ENCODE assay signal across 8 mouse cellular contexts in the genomic region with DNA sequence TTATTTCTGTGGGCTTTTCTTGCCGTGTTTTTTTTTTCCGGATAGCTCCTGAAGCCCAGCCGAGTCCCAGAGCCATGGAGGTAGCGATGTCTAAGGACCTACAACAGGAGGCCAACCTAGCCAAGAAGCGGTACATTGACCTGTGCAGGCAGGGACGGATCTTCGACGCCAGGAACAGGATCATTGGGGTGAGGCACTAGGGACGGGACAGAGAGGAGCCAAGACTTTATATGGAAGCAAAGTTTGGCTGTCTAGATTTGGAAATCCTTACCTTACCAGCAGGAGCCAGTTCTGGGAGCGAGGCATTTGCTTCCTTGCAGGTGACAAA. TPM values are rescaled to one million over a fixed set of nuclear protein-coding genes. Genes with fewer than 3 reads are reported as not detected.
DNase-seq lines count a peak whose midpoint lies in the region; ATAC-seq lines count a peak whose summit lies in the region.

No protein-coding gene starts in this region.

- peak overlapping the region; percentile 40 for H3K4me3 ChIP-seq in heart, embryonic 16.5 days (ENCODE audit: low read length)
- H3K4me3 ChIP-seq in embryonic facial prominence, embryonic 10.5 days = peak overlapping the region; percentile 52
- peak overlapping the region; percentile 30 for H3K4me3 ChIP-seq in hindbrain, embryonic 14.5 days (replicated peaks; ENCODE audit: low read length)
- H3K4me3 ChIP-seq in midbrain, embryonic 11.5 days (ENCODE audit: low read depth, low read length) = peak overlapping the region; percentile 20

- peak overlapping the region; percentile 64 for H3K4me2 ChIP-seq in heart, embryonic 16.5 days (ENCODE audit: low read depth, low read length)
- peak overlapping the region; percentile 79 for H3K4me2 ChIP-seq in hindbrain, embryonic 14.5 days (replicated peaks)
- peak overlapping the region; percentile 56 for H3K4me2 ChIP-seq in midbrain, embryonic 11.5 days

- H3K4me1 ChIP-seq in heart, embryonic 16.5 days (ENCODE audit: control insufficient read depth, insufficient read depth, low read length) = peaks cover 8% of the 10 kb centered on the region
- H3K4me1 ChIP-seq in embryonic facial prominence, embryonic 10.5 days = peaks cover 23% of the 10 kb centered on the region
- peaks cover 5% of the 10 kb centered on the region for H3K4me1 ChIP-seq in hindbrain, embryonic 14.5 days (replicated peaks; ENCODE audit: control insufficient read depth, insufficient read depth, low read length)
- H3K4me1 ChIP-seq in midbrain, embryonic 11.5 days (ENCODE audit: control insufficient read depth, insufficient read depth, low read length) = 0 out of 2 replicates have a peak, but pooled peaks cover 5% of the 10 kb centered on the region

- no peak overlapping the region for H3K27ac ChIP-seq in heart, embryonic 16.5 days (ENCODE audit: low read length)
- H3K27ac ChIP-seq in embryonic facial prominence, embryonic 10.5 days (replicated peaks) = no peak overlapping the region; the same call in 1 of the 2 replicates
- H3K27ac ChIP-seq in hindbrain, embryonic 14.5 days = no peak overlapping the region
- H3K27ac ChIP-seq in midbrain, embryonic 11.5 days (ENCODE audit: low read depth, low read length) = no peak overlapping the region

- no peaks in the 10 kb centered on the region for H3K36me3 ChIP-seq in heart, embryonic 16.5 days (ENCODE audit: control insufficient read depth, insufficient read depth)
- no peaks in the 10 kb centered on the region for H3K36me3 ChIP-seq in embryonic facial prominence, embryonic 10.5 days (replicated peaks)
- H3K36me3 ChIP-seq in hindbrain, embryonic 14.5 days (replicated peaks; ENCODE audit: control insufficient read depth, insufficient read depth) = no peaks in the 10 kb centered on the region
- H3K36me3 ChIP-seq in midbrain, embryonic 11.5 days (ENCODE audit: control insufficient read depth, insufficient read depth, low read length) = no peaks in the 10 kb centered on the region

- ATAC-seq in heart, embryonic 16.5 days (replicated peaks; ENCODE audit: extremely low read depth, insufficient read depth, low FRiP score) = no peak
- ATAC-seq in hindbrain, embryonic 14.5 days (ENCODE audit: low FRiP score) = no peak
- ATAC-seq in midbrain, embryonic 11.5 days (ENCODE audit: low FRiP score) = no peak
- no peak for ATAC-seq in erythroid progenitor cell, adult 5-6 weeks (replicated peaks; ENCODE audit: low FRiP score, poor library complexity, severe bottlenecking)

- no peak for DNase-seq in heart, postnatal 10 days
- DNase-seq in embryonic facial prominence, embryonic 10.5 days (ENCODE audit: low spot score) = no peak
- DNase-seq in hindbrain, embryonic 14.5 days (ENCODE audit: low spot score) = no peak
- DNase-seq in midbrain, embryonic 11.5 days (ENCODE audit: low spot score, missing footprints) = no peak
- no peak for DNase-seq in right cerebral cortex, postnatal 36 days (ENCODE audit: low spot score in 2 of 2)
- no peak for DNase-seq in c-Kit-positive CD71-positive TER-119-positive erythroid progenitor cells, embryonic 14.5 days (ENCODE audit: low spot score)

- intact Hi-C loops in heart, postnatal 10 days (cut with DNase I) = no loop called here

- no peak overlapping the region for H3K9ac ChIP-seq in heart, embryonic 16.5 days (ENCODE audit: low read length)
- H3K9ac ChIP-seq in hindbrain, embryonic 14.5 days = peak overlapping the region; percentile 54
- H3K9ac ChIP-seq in midbrain, embryonic 11.5 days (ENCODE audit: low read length) = peak overlapping the region; percentile 35

- WGBS in heart, embryonic 16.5 days = 20% methylated on average over 10 of the region's 10 CpGs
- 21% methylated on average over 10 of the region's 10 CpGs for whole genome bisulfite sequencing in embryonic facial prominence, embryonic 10.5 days
- 18% methylated on average over 10 of the region's 10 CpGs for WGBS in hindbrain, embryonic 14.5 days
- WGBS in midbrain, embryonic 11.5 days = 21% methylated on average over 10 of the region's 10 CpGs

- H3K9me3 ChIP-seq in heart, embryonic 16.5 days (replicated peaks; ENCODE audit: control insufficient read depth, low read length) = no peaks in the 10 kb centered on the region
- peaks cover 9% of the 10 kb centered on the region for H3K9me3 ChIP-seq in embryonic facial prominence, embryonic 10.5 days
- no peaks in the 10 kb centered on the region for H3K9me3 ChIP-seq in hindbrain, embryonic 14.5 days (ENCODE audit: control insufficient read depth, low read length)
- no peaks in the 10 kb centered on the region for H3K9me3 ChIP-seq in midbrain, embryonic 11.5 days (ENCODE audit: control insufficient read depth, low read length)

- H3K27me3 ChIP-seq in heart, embryonic 16.5 days (ENCODE audit: control insufficient read depth, insufficient read depth, low read length) = peaks cover 16% of the 10 kb centered on the region
- H3K27me3 ChIP-seq in embryonic facial prominence, embryonic 10.5 days (replicated peaks; ENCODE audit: low read depth, poor library complexity, severe bottlenecking) = peaks cover 30% of the 10 kb centered on the region
- peaks cover 5% of the 10 kb centered on the region; the same call in 1 of the 2 replicates for H3K27me3 ChIP-seq in hindbrain, embryonic 14.5 days (ENCODE audit: control insufficient read depth, insufficient read depth, low read length)
- peaks cover 8% of the 10 kb centered on the region for H3K27me3 ChIP-seq in midbrain, embryonic 11.5 days (ENCODE audit: control insufficient read depth, insufficient read depth, low read length)

RNA-seq across cellular contexts. Expression of a gene that starts 0.3 kb away (rescaled TPM):
- 0.20 and 0.29 TPM in 2 replicates for polyA plus RNA-seq in heart, embryonic 16.5 days (2015; fragmentation: Nextera tagmentation; extraction: Ambion mirVana)
- not detected for total RNA-seq in heart, postnatal 10 days (2021)
- 0.43 and 0.70 TPM in 2 replicates for polyA plus RNA-seq in embryonic facial prominence, embryonic 10.5 days (2016; fragmentation: Nextera tagmentation; extraction: Ambion mirVana)
- polyA plus RNA-seq in hindbrain, embryonic 14.5 days (2014; fragmentation: Nextera tagmentation; extraction: Ambion mirVana) = 0.48 and 1.1 TPM in 2 replicates
- 0.44 and 0.82 TPM in 2 replicates for polyA plus RNA-seq in midbrain, embryonic 11.5 days (2014; fragmentation: Nextera tagmentation; extraction: Ambion mirVana)
- total RNA-seq in erythroid progenitor cell, adult 5-6 weeks (2015; ENCODE audit: low replicate concordance) = not detected in 2 replicates
- total RNA-seq in erythroid progenitor cell, adult 5-6 weeks (2017; ENCODE audit: low replicate concordance) = not detected in 2 replicates

RNA-seq across cellular contexts. Expression of a gene that starts 0.4 kb away (rescaled TPM):
- polyA plus RNA-seq in heart, embryonic 16.5 days (2015; fragmentation: Nextera tagmentation; extraction: Ambion mirVana) = 0.07 and 0.08 TPM in 2 replicates
- under 1 TPM in 1 of 2 experiments, not detected in 1; 0.07 TPM for total RNA-seq in heart, postnatal 10 days (2021)
- polyA plus RNA-seq in embryonic facial prominence, embryonic 10.5 days (2016; fragmentation: Nextera tagmentation; extraction: Ambion mirVana) = 0.12 and 0.15 TPM in 2 replicates
- polyA plus RNA-seq in hindbrain, embryonic 14.5 days (2014; fragmentation: Nextera tagmentation; extraction: Ambion mirVana) = 0.08 TPM in 2 replicates
- 0.11 and 0.34 TPM in 2 replicates for polyA plus RNA-seq in midbrain, embryonic 11.5 days (2014; fragmentation: Nextera tagmentation; extraction: Ambion mirVana)
- not detected in 2 replicates for total RNA-seq in erythroid progenitor cell, adult 5-6 weeks (2015; ENCODE audit: low replicate concordance)
- not detected in 2 replicates for total RNA-seq in erythroid progenitor cell, adult 5-6 weeks (2017; ENCODE audit: low replicate concordance)
